Mouse (Mus musculus) kidney, embryonic 15.5 days (tissue): ENCODE data around the gene Rft1. TPM values are rescaled to one million over a fixed set of nuclear protein-coding genes. Genes with fewer than 3 reads are reported as not detected.

Source experiments
- polyA plus RNA-seq: library from polyadenylated mRNA; unstranded; fragments of >200 nt; fragmentation: Nextera tagmentation; extraction: Ambion mirVana; gene quantifications from 2 replicates; pipeline ENCODE4 v1.2.1, GENCODE M21; 2015

The Rft1 gene
- polyA plus RNA-seq, 1 experiment from 2014 or later, result 20.2 TPM

Other genes starting within 250 kb of the Rft1 start
- gene Dcp1a, start 174.8 kb upstream of the Rft1 start, polyA plus RNA-seq, result 26.9 and 30.0 TPM in 2 replicates
- 3.2 and 3.3 TPM in 2 replicates for gene Cacna1d, start 162.9 kb upstream of the Rft1 start, polyA plus RNA-seq
- 275 and 297 TPM in 2 replicates for gene Tkt, start 106.0 kb upstream of the Rft1 start, polyA plus RNA-seq
- 47.5 and 50.6 TPM in 2 replicates for gene Prkcd, start 28.1 kb upstream of the Rft1 start, polyA plus RNA-seq
- 14.7 and 15.0 TPM in 2 replicates for gene Sfmbt1, start 60.5 kb downstream of the Rft1 start, polyA plus RNA-seq
- gene Tmem110, start 171.2 kb downstream of the Rft1 start, polyA plus RNA-seq, result 25.8 and 26.3 TPM in 2 replicates
- 5.0 and 5.3 TPM in 2 replicates for gene Mustn1, start 224.8 kb downstream of the Rft1 start, polyA plus RNA-seq
- gene Itih4, start 232.1 kb downstream of the Rft1 start, polyA plus RNA-seq, result 0.93 and 1.6 TPM in 2 replicates